Mouse (Mus musculus) G1E (cell line): ENCODE measurements around the gene Glrp1. TPM values are rescaled to one million over a fixed set of nuclear protein-coding genes. Genes with fewer than 3 reads are reported as not detected.

ENCODE experiments used
- ATAC-seq: 2 replicates; pipeline ENCODE4 v1.8.0; 2016; ENCODE audit warnings: mild to moderate bottlenecking; ENCODE audit not compliant: insufficient number of reproducible peaks, poor library complexity, low FRiP score, severe bottlenecking; ENCODE audit errors: extremely low read depth
- DNase-seq: peaks from one replicate; pipeline ENCODE4 v3.0.0; 2012; ENCODE audit warnings: low spot score
- H3K27me3 ChIP-seq: 2 replicates; pipeline ENCODE4 v1.6.1; 2012; ENCODE audit warnings: mild to moderate bottlenecking, low read length, inconsistent platforms; ENCODE audit not compliant: insufficient read depth
- H3K36me3 ChIP-seq: replicated peaks from 2 replicates; pipeline ENCODE3; 2012; ENCODE audit warnings: mild to moderate bottlenecking, inconsistent platforms
- H3K4me1 ChIP-seq: 2 replicates; pipeline ENCODE4 v1.6.1; 2012; ENCODE audit warnings: low read depth, low read length, inconsistent platforms, mixed read lengths; ENCODE audit not compliant: insufficient read depth
- H3K4me3 ChIP-seq: 2 replicates; pipeline ENCODE4 v1.5.1; 2012; ENCODE audit warnings: low read depth, mild to moderate bottlenecking, inconsistent platforms, low read length, moderate library complexity, mixed read lengths
- H3K9me3 ChIP-seq: replicated peaks from 2 replicates; pipeline ENCODE4 v1.6.1; 2012; ENCODE audit warnings: inconsistent platforms
- CTCF ChIP-seq: IDR thresholded peaks from 2 replicates; pipeline ENCODE4 v1.5.1; 2012; ENCODE audit warnings: low read depth, low read length, inconsistent platforms, mixed read lengths
- GATA1 ChIP-seq: IDR thresholded peaks from 2 replicates; pipeline ENCODE4 v1.6.1; 2012; ENCODE audit warnings: borderline replicate concordance, low read length, inconsistent platforms, mixed read lengths
- GATA2 ChIP-seq: IDR thresholded peaks from 2 replicates; pipeline ENCODE4 v1.6.1; 2012; ENCODE audit warnings: low read depth, low read length, inconsistent platforms, borderline replicate concordance
- POLR2AphosphoS5 ChIP-seq: IDR thresholded peaks from 2 replicates; pipeline ENCODE4 v1.6.1; 2012; ENCODE audit warnings: low read depth, low read length, inconsistent platforms; ENCODE audit not compliant: insufficient replicate concordance
- TAL1 ChIP-seq: conservative IDR thresholded peaks from 2 replicates; pipeline ENCODE4 v1.6.1; 2012; ENCODE audit warnings: low read depth, low read length, inconsistent platforms, mixed read lengths
- polyA plus RNA-seq: library from polyadenylated mRNA; stranded (reverse); fragments of >175 nt; gene quantifications from 2 replicates; pipeline ENCODE4 v1.2.3, GENCODE M21; 2012
- total RNA-seq, 2 experiments: library from RNA; stranded (forward) in 1 of 2; stranded (reverse) in 1 of 2; fragments of 200-1000 nt in 1 of 2; fragments of >200 nt in 1 of 2; fragmentation: Nextera tagmentation in 1 of 2; gene quantifications; 2 replicates each; pipeline ENCODE4 v1.2.3; 2014 to 2017

Gene Glrp1
- not detected in 2 replicates for total RNA-seq (2014; fragmentation: Nextera tagmentation)
- total RNA-seq (2017) = 0.16 TPM in 1 of 2 replicates, not detected in the other
- not detected in 2 replicates for polyA plus RNA-seq

GRCm38 (mm10) chr1:88509789-88510188 is at the start of gene Glrp1:
Glrp1 (minus strand) TSS chr1:88510066.
- Histone ChIP-seq H3K4me3 (no peak within 1 kb of the TSS), H3K4me1 (peaks cover 20% of the 10 kb centered on the region), H3K9me3 (no peaks in the 10 kb centered on the region), H3K36me3 (no peaks in the 10 kb centered on the region), H3K27me3 (no peaks in the 10 kb centered on the region)
- no peak for TF ChIP-seq POLR2AphosphoS5
- TF ChIP-seq TAL1 = no peak
- no peak for TF ChIP-seq GATA1
- no peak for ATAC-seq
- DNase-seq = no peak

GRCm38 (mm10) chr1:88559258-88559657 is 49.4 kb upstream of the Glrp1 start:
- peaks cover 8% of the 10 kb centered on the region for H3K27me3 ChIP-seq
- ATAC-seq (no peak), DNase-seq (no peak)
- TF ChIP-seq POLR2AphosphoS5 = no peak
- no peak for TF ChIP-seq CTCF
- no peak for TF ChIP-seq TAL1
- TF ChIP-seq GATA1 = no peak
- TF ChIP-seq GATA2 = no peak
- H3K36me3 ChIP-seq = no peaks in the 10 kb centered on the region
- H3K9me3 ChIP-seq = no peaks in the 10 kb centered on the region
- H3K4me3 ChIP-seq = no peak overlapping the region
- peaks cover 3% of the 10 kb centered on the region; the same call in 1 of the 2 replicates for H3K4me1 ChIP-seq

GRCm38 (mm10) chr1:88558793-88559192 is 48.9 kb upstream of the Glrp1 start:
- no peaks in the 10 kb centered on the region for H3K36me3 ChIP-seq
- H3K9me3 ChIP-seq = no peaks in the 10 kb centered on the region
- ATAC-seq = no peak
- peaks cover 6% of the 10 kb centered on the region; the same call in 1 of the 2 replicates for H3K4me1 ChIP-seq
- DNase-seq = no peak
- TF ChIP-seq TAL1 (no peak), CTCF (no peak)
- peaks cover 8% of the 10 kb centered on the region for H3K27me3 ChIP-seq
- no peak overlapping the region for H3K4me3 ChIP-seq

GRCm38 (mm10) chr1:88556401-88556800 is 46.5 kb upstream of the Glrp1 start:
- ATAC-seq = no peak
- Histone ChIP-seq H3K27me3 (peaks cover 8% of the 10 kb centered on the region), H3K4me3 (no peak overlapping the region; the same call in 1 of the 2 replicates), H3K36me3 (no peaks in the 10 kb centered on the region), H3K9me3 (no peaks in the 10 kb centered on the region), H3K4me1 (peaks cover 13% of the 10 kb centered on the region)
- no peak for DNase-seq
- TF ChIP-seq TAL1 = no peak
- TF ChIP-seq POLR2AphosphoS5 = no peak
- no peak for TF ChIP-seq GATA1
- TF ChIP-seq CTCF = no peak
- no peak for TF ChIP-seq GATA2

GRCm38 (mm10) chr1:88553500-88554187 is 43.8 kb upstream of the Glrp1 start:
- no peak for TF ChIP-seq GATA2
- no peak for TF ChIP-seq TAL1
- no peak for TF ChIP-seq CTCF
- TF ChIP-seq GATA1 = no peak
- TF ChIP-seq POLR2AphosphoS5 = no peak
- no peak for DNase-seq
- peaks cover 10% of the 10 kb centered on the region for H3K27me3 ChIP-seq
- H3K4me1 ChIP-seq = peaks cover 16% of the 10 kb centered on the region
- H3K4me3 ChIP-seq = no peak overlapping the region
- no peak for ATAC-seq
- H3K36me3 ChIP-seq = no peaks in the 10 kb centered on the region
- no peaks in the 10 kb centered on the region for H3K9me3 ChIP-seq

- peaks cover 7% of the 10 kb centered on the region for H3K27me3 ChIP-seq
- no peaks in the 10 kb centered on the region for H3K36me3 ChIP-seq
- ATAC-seq (no peak), DNase-seq (no peak)
- H3K4me3 ChIP-seq = no peak overlapping the region
- peaks cover 13% of the 10 kb centered on the region for H3K4me1 ChIP-seq
- TF ChIP-seq GATA2 = no peak
- TF ChIP-seq CTCF = no peak
- no peak for TF ChIP-seq TAL1
- no peak for TF ChIP-seq POLR2AphosphoS5
- no peak for TF ChIP-seq GATA1
- 0 out of 2 replicates have a peak, but pooled peaks cover 2% of the 10 kb centered on the region for H3K9me3 ChIP-seq
Observed at GRCm38 (mm10) chr1:88549263-88549662, 39.4 kb upstream of the Glrp1 start.
